Mouse (Mus musculus) gastrocnemius, adult 18-20 months (tissue): ENCODE measurements around the gene Fthl17b. TPM values are rescaled to one million over a fixed set of nuclear protein-coding genes. Genes with fewer than 3 reads are reported as not detected.
A peak's percentile ranks its signal among the peaks of the same experiment; 100 is the strongest.
"Not testable (repeated sequence)": the region's sequence is repeated elsewhere in the genome, so short reads cannot be mapped to it uniquely, and the experiment has no call there.

Experiments used
- DNase-seq: peaks from one replicate; pipeline ENCODE4 v3.0.0; 2021; ENCODE audit warnings: low spot score
- long read RNA-seq, 2 experiments: library from polyadenylated mRNA; stranded (forward); transcript quantifications; one replicate each; pipeline ENCODE4 v2.0.0; 2021
- total RNA-seq, 2 experiments: library from RNA; stranded (reverse); gene quantifications; 2 replicates each; pipeline ENCODE4 v1.2.3; 2021

Fthl17b gene
- not detected for total RNA-seq
- long read RNA-seq, experiment 1, result 0 reads
- long read RNA-seq, experiment 2, result 0 reads

DNA sequence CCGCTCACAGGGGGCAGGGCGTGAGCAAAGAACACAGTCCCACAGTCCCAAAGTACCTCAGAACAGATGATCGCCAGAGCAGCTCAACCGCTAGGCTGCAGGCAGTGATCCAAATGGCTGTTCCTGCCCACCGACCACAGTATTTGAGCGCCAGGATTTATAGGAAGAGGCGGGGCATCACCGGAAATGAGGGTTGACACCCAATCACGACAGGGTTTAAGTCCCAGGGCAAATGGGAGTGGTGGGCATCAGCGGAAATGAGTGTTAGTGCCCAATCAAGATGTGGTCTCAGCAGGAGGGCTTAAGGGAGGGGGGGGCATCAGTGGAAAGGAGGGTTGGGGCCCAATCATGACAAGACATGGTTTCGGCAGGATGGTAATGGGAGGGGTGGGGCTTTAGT is at the start of gene Fthl17b:
Gene Fthl17b (minus strand): TSS at position 101 of the 400 bp plus-strand sequence.
- DNase-seq, result not testable (repeated sequence)

DNA sequence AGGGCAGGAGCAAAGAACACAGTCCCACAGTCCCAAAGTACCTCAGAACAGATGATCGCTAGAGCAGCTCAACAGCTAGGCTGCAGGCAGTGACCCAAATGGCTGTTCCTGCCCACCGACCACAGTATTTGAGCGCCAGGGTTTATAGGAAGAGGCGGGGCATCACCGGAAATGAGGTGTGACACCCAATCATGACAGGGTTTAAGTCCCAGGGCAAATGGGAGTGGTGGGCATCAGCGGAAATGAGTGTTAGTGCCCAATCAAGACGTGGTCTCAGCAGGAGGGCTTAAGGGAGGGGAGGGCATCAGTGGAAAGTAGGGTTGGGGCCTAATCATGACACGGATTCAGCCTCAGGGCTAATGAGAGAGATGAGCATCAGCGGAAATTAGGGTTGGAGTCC is 23.9 kb upstream of the Fthl17b start, which contains the start of gene Fthl17d:
Gene Fthl17d (minus strand): TSS at position 101 of the 400 bp plus-strand sequence.
- DNase-seq, result not testable (repeated sequence)

DNA sequence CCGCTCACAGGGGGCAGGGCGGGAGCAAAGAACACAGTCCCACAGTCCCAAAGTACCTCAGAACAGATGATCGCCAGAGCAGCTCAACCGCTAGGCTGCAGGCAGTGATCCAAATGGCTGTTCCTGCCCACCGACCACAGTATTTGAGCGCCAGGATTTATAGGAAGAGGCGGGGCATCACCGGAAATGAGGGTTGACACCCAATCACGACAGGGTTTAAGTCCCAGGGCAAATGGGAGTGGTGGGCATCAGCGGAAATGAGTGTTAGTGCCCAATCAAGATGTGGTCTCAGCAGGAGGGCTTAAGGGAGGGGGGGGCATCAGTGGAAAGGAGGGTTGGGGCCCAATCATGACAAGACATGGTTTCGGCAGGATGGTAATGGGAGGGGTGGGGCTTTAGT is 13.7 kb upstream of the Fthl17b start, which contains the start of gene Fthl17c:
Gene Fthl17c (minus strand): TSS at position 101 of the 400 bp plus-strand sequence.
- DNase-seq, result not testable (repeated sequence)

DNA sequence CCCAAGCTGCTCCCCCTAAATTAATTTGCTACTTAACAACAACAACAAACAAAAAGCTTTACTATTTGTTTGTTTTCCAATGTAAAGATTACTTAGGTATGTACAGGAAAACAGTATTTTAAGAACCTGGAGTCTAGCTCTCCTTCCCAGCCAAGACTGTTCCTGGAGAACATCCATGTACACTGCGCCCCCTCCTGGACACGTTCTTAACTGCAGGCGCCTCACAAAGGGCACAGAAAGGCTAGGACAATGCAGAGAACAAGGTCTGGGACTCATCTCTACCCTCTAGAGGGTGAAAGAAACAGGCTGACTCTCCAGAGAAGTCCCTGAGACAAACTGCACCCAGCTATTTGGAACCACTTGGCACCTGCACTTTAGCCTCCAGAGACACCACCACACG is 1.8 kb upstream of the Fthl17b start:
- DNase-seq, result not testable (repeated sequence)

DNA sequence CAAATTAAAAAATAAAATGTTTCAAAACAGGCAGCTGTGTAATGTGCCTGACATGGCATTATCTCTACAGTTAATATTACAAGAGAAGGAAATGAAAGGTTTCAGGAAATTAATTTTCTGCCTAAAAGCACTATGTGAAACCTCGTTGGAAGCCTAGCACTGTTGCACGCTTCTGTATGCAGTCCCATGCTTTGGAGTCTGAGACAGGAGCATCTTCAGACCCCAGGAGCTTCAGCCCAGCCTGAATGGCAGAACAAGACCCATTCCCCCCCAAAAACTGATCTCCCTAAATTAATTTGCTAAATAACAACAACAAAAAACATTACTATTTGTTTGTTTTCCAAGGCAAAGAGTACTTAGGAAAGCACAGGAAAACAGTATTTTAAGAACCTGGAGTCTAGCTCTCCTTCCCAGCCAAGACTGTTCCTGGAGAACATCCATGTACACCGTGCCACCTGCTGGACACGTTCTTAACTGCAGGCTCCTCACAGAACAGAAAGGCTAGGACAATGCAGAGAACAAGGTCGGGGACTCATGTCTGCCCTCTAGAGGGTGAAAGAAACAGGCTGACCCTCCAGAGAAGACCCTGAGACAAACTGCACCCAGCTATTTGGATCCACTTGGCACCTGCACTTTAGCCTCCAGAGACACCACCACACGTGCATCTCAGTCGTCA is 14.5 kb downstream of the Fthl17b start:
- DNase-seq, result peak; percentile 64

DNA sequence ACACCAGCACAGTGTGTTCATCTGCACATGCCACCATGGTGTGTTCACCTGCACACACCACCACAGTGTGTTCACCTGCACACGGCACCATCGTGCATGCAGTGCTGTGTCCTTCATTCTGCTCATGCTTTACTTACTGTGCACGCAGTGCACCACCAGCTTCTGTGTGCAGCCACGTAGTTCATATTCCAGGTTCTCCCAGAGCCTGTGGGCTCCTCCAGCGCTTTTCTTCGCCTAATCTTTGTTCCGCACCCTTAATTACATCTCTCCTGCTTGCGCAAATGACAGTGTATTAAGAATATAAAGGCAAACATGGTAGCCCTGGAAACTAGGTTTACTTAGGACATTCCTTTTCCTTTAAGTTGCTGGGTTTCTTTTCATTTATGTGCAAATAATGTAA is 18.7 kb downstream of the Fthl17b start:
- no peak for DNase-seq

DNA sequence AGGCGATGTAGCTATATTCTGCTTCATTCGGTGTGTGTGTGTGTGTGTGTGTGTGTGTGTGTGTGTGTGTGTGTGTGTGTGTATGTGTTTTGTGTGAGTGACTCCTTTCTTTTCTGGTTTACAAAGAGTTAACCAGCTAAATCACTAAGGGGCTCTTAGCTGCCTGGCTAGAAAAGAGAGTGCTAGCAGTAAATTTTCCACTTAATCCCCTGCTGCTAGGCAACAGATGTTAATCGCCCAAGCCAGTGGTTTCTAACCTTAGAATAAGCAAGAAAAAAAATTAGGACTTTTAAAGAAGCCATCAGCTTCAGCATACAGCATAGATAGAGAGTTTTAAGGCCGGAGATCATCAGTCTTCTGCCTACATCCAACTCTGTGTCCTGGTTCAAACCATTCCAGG is 35.5 kb downstream of the Fthl17b start:
- DNase-seq, result no peak

DNA sequence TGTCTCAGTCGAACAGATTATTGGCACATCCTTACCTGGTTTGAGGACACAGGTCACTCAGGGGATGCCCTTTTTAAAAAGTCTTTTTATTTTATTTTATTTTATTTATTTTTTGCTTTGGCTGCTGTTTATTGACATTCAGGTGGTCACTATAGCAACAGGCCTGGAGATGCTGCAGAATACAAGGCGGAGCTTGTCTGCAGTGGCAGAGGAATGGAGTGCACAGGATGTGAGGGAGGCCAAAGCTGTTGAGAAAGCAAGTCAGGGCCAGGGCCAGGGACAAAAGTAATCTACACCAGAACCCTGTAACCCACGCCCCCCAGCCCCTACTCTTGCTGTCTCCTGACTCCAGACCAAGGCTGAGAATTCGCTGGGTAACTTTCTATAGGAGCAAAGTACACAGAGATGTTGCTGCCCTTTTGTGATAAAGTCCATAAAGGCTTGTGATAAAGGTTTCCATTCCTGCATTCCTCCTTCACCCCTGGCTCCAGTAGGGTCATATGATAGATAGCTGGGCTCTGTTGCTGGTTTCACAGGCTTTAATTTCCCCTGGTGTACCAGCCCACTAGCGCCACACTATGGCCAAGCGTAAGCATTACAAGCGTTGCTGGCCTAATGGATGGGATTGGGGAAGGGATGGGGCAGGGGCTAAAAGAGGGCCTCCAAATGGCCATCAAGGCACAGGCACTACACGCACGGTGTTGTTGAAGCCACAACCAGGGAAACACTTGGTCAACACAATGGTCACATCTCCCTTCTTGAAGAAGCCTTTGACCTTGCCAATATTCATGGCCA is 40.8 kb downstream of the Fthl17b start:
- DNase-seq, result no peak

DNA sequence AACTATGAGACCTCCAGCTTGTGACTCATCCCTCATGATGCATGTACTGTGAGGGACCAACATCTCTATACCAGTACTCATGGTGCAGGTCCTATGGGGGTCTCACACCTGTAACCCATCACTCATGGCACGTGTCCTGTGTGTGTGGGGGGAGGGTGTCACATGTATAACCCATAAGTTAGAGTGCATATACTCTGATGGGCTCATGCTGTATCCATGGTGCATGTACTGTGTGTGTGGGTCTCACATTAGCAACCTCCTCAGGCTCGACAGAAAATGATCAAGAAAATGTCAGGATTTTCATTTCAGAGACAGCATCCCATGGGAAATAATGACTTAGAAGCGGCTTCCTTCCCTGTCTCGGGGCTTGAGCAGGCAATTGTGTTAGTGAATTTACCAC is 41.7 kb downstream of the Fthl17b start:
- no peak for DNase-seq

Other genes starting within 250 kb of the Fthl17b start
- gene Ssx9, start 214.5 kb downstream of the Fthl17b start, total RNA-seq, result not detected
- gene Ssxb5, start 159.3 kb downstream of the Fthl17b start, total RNA-seq, result not detected
- not detected for gene Gm6592, start 119.0 kb downstream of the Fthl17b start, total RNA-seq
- not detected for gene Gm5751, start 88.7 kb downstream of the Fthl17b start, total RNA-seq
- gene B630019K06Rik, start 70.6 kb downstream of the Fthl17b start, total RNA-seq, result under 1 TPM; 0.23 to 0.28 TPM
- not detected for gene Fthl17c, start 13.6 kb upstream of the Fthl17b start, total RNA-seq
- not detected for gene Fthl17d, start 23.8 kb upstream of the Fthl17b start, total RNA-seq
- gene Fthl17e, start 70.5 kb upstream of the Fthl17b start, total RNA-seq, result not detected
- not detected for gene Fthl17f, start 100.0 kb upstream of the Fthl17b start, total RNA-seq
- gene 4930402K13Rik, start 141.6 kb upstream of the Fthl17b start, total RNA-seq, result not detected
- gene Lancl3, start 236.9 kb upstream of the Fthl17b start, total RNA-seq, result under 1 TPM; 0.64 to 0.73 TPM